Mouse (Mus musculus) right cerebral cortex, adult 2 months (tissue): Measurements from ENCODE around the gene 9530003J23Rik.
"Not testable (repeated sequence)": the region's sequence is repeated elsewhere in the genome, so short reads cannot be mapped to it uniquely, and the experiment has no call there.

ENCODE experiments used
- DNase-seq, 2 experiments: peaks; one replicate each; pipeline ENCODE4 v3.0.0; 2021 to 2022; ENCODE audit warnings: low spot score in 2 of 2

The 9530003J23Rik gene

DNA sequence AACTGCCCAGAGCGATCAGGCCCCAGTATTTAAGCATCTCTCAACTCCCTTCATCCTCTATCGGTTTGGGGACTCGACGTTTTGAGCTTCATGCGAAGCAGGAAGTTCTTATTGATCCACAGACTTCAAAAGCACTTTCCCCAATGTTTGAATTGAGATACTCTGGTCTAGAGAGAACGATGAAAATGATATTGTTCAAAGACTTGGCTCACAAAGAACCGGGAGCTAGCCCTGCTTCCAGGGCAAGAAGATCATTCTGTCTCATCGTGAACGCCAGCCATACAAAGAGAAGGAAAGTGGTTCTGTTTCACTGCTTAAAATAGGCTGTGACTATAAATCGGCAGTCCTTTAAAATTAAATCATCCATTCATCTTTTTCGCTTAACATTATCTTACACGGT, at the start of gene 9530003J23Rik:
TSS of gene 9530003J23Rik (minus strand) at position 101 of the 400 bp plus-strand sequence.
- DNase-seq: no peak

DNA sequence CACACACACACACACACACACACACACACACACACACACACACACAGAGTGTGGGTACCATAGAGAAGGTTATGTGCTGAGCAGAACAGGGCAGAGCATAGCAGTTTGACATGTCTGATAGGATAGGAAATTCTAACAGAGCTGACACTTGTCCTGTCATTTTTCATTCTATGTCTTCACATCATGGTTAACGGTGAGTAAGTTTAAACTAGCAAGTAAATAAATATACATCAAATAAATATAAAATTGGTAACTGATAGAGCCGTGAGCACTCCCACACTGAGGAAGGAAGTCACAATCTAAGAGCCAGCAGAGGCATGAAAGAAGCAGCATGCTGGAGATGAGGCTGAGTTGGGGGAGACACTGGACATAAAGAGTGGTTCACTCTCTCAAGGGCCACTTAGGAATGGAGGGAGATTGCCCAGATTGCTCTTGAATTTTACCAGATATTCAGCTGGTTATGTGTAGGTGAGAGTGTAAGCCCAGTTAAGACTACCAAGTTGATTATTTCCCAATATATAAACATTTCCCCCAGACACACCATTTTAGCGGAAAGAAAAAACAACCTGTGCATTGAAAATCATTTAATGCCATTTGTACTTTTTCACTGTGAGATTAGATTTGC, 48.8 kb upstream of the 9530003J23Rik start:
- DNase-seq: no peak

DNA sequence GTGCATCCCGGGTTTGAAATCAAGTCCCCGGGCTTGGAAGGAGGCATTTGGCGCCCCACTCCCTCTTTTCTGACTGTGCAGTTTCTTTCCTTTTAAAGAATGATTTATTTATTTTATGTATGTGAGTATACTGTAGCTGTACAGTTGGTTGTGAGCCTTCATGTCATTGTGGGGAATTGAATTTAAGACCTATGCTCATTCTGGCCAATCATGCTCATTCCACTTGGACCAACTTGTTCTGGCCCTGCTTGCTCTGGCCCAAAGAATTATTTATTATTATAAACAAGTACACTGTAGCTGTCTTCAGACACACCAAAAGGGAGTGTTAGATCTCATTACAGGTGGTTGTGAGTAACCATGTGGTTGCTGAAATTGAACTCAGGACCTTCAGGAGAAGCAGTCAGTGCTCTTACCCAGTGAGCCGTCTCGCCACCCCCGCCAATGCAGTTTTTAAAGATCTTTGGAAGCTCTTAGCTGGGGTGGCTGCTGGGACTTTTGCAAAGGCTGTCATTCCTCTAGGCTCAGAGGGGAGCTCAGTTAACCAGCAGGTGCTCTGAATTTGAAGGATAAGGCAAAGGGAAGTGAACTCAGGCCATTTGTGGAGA, 48.0 kb upstream of the 9530003J23Rik start:
- no peak for DNase-seq

DNA sequence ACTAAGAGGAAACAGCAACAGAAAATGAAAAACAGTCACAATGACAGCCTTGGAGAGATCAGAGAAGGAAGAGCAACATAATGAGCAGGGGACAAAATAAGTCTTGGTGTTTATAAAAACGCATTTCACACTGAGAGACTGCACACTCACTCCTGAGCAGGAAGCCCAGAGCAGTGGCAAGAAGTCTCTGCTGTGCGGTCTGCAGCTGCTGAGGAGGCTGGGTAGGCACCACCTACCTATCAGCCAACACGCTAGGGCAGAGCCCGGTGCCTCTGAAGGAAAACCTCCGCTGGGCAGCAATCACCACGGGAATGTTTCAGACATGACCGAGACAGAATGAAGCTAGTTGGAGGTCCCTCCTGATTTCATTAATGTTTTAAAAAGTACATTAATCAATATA, 47.1 kb upstream of the 9530003J23Rik start:
- not testable (repeated sequence) for DNase-seq

DNA sequence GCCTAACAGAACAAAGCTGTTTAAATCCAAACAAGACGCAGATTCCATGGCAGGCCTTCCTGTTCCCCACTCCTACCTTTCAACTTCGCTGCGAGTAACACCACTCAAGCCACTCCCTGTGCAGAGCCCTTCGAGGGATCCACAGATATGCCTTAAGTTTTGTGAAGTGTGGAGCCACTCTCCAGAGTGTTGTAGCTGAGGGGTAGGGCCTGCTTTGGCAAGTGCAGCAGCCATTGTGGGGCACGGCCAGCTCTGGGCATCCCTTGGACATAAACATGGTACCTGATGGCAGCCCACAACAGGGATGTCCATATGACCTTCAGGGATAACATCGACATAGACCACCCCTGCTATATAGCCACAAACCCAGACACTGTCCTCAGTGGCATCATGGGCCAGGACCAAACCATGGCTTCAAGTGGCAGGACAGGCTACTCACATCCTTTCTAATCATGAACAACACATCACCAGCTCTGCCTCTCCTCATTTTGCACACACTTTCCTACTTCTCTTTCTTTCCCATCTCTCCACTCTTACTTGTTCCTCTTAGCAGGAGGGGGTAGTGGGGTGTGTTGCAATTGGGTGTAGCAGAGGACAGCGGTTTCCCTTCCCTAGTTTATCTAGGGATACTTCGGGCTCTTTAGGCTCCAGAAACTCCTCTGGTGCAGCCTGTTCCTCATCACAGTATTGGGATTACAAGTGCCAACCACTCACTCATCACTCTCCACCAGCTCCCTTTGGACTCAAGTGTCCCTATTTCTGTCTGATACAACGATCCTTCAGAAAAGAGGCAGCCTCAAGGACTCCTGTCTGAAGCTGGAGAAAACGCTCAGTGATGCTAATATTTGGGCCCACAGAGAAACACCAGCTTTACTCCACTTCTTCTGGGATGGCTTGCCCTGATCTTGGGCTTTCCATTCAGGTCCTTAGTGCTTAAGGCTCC, 46.3 kb upstream of the 9530003J23Rik start:
- no peak for DNase-seq

DNA sequence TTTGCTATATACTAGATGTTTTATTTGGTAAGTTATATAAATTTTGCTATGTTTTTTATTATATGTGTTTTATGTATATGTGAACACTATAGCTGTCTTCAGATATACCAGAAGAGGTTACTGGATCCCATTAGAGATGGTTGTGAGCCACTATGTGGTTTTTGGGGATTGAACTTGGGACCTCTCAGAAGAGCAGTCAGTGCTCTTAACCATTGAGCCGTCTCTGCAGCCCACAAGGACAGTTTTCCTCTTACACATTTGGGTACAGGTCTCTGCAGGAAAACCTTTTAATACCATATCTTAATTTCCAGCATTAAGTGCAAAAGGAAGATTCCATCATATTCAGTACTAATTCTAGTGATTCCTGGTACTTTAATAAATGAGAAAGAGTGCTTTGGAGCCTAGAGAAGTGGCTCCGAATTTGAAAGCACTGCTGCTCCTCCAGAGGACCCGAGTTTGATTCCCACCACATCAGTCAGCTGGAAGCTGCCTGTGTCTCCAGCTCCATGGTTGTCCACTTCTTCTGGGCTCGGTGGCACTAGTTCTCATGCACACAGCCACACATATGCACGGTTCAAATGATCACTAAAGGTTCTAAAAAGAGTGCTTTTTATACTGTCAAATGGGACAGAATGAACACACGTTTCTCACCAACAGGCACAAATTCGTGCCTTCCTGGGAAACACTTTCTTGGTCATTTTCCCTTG, 45.5 kb upstream of the 9530003J23Rik start:
- no peak for DNase-seq

DNA sequence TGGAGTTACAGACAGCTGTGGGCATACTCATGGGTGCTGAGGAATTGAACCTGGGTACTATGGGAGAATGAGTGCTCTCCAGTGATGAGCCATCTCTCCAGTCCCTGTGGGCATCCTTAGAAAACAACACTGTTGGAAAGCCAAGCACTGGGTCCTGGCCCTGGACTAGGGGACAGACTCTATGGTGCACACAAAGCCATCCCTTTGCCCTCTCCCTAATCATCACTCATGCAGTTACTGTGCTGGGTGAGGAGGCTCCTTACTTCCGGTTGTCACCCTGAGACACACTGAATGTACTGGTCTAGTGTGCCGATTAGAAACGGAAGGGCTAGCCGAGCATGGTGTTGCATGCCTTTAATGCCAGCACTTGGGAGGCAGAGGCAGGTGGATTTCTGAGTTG, 44.7 kb upstream of the 9530003J23Rik start:
- not testable (repeated sequence) for DNase-seq

DNA sequence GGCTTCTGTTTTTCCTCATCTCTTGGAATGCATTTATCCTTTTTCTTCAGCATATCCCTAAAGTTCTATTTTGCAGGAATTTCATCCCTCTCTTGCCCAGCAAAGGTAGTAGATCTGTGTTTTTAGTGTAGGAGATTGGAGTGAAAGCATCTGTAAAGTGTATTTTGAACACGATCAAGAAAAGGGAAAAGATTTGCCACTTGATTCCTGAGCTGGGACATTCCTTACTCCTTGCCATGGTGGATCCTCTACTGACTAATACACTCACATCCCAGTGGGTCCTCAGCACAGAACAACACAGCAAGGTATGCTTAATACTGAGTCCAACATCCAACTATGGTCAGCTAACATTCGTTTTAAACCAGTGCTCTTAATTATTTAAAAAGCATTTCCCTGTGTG, 44.0 kb upstream of the 9530003J23Rik start:
- no peak for DNase-seq

DNA sequence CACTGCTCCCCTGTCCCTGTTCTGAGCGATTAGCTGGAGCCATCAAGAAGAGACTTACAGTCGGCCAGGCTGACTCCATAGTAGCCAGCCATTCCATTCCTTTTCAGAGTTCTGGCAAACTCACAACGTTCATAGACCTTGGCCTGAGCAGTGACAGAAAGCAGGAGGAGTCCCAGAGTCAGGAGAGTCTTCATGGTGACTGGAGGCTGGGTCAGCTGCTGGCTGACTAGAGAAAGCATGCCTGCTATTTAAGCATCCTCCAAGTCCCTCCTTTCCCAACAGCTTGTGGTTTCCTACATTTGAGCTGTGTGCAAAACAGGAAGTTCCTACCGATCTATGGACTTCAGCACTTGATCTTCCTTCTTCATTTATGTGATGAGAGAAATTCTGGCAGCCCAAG, 43.5 kb upstream of the 9530003J23Rik start, which contains the start of gene Lyz2:
TSS of gene Lyz2 (minus strand) at position 273 of the 400 bp plus-strand sequence.
- no peak for DNase-seq

DNA sequence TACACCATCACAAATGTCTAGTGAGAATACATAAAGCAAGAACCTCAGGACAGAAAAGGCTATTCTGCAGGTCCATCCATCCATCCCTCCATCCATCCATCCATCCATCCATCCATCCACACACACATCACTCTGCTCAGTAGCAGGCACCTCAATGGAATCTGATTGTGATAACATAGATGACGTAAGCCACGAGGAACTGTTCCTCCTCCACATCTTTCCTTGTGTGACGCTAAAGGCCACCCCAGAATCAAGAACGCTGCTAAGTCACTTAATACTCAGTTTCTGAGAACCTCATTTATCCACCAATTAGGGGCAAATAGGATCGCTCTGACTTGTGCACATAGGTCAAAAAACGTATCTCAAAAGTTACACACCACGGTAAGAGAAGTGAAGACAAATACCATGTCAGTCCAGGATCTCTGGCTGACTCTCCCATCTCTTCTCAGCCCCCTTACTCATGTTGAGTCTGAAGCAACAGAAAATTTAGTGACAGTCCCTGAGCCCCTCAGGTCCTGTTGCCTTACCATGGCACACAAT, 42.9 kb upstream of the 9530003J23Rik start:
- no peak for DNase-seq

DNA sequence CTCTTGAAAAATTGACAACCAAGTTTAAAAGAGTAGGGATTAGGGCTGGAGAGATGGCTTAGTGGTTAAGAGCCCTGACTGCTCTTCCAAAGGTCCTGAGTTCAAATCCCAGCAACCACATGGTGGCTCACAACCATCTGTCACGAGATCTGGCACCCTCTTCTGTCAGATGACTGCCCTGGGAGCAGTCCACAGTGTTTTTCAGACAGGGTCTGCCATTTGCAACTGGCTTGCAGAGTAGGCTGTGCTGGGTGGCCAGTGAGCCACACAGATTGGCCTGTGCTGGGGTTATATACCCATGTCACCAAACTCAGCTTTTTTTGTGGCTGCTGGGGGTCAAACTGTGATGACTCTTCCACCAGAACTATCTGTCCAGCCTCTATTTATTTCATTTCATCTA, 41.5 kb upstream of the 9530003J23Rik start:
- DNase-seq: no peak

DNA sequence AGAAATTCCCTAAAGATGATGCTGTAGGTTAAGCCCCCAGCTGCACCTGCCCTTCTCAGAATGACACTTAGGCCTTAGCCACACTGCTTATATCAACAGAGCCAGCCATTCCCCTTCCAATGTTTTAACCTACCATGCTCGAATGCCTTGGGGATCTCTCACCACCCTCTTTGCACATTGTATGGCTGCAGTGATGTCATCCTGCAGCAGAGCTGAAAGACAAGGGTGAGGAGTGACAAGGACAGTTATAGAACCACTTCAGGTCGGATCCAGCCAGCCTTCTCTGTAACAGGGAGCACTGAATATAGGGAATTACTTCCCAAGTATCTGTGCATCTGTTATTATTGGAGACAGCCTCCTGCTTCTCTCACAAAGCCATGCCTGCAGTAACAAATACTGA, 40.0 kb upstream of the 9530003J23Rik start:
- DNase-seq: peak in 1 of 2 experiments; percentile 5

DNA sequence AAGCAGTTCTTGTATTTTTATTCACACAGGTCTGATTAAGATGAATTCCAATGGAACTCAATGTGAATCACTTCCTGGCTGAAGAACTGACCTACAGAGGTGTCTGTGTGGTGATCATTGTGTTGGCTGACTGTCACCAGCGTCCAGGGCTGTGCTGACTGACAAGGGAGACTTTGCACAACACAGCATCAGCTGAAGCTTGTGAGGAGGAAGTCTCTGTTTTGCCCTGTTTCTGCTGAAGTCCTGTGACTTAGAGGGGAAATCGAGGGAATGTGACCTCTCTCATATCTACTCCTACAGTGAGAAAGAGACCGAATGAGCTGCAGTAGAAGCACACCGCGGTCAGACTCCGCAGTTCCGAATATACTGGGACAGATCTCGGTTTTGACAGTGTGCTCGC, 39.3 kb upstream of the 9530003J23Rik start:
- DNase-seq: peak in 1 of 2 experiments; percentile 4

DNA sequence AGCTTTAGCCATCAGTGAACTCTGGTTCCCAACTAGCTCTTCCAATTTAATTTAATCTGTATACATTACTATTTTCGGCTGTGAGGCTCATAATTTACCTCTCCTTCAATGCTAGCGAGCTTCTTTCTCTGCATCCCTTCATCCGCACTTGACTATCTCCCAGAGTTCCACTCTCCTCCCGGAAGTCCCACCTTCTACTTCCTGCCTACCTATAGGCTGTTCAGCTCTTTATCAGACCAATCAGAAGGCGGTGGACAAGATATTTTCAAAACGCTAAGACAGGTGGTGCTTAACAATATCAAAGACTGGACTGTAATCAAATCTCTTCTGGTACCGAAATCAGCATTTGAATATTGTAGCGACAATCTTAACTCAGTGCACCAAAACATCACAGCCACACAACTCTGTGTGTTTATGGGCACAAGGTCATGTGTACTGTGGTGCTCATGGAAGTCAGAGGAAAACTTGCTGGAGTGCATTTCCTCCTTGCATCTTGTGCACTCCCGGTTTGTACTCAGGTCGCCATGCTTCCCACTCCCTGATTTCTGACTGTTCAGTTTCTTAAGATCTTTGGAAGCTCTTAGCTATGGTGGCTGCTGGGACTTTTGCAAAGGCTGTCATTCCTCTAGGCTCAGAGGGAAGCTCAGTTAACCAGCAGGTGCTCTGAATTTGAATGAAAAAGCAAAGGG, 37.3 kb upstream of the 9530003J23Rik start:
- DNase-seq: no peak

DNA sequence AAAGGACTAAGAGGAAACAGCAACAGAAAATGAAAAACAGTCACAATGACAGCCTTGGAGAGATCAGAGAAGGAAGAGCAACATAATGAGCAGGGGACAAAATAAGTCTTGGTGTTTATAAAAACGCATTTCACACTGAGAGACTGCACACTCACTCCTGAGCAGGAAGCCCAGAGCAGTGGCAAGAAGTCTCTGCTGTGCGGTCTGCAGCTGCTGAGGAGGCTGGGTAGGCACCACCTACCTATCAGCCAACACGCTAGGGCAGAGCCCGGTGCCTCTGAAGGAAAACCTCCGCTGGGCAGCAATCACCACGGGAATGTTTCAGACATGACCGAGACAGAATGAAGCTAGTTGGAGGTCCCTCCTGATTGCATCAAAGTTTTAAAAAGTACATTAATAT, 36.1 kb upstream of the 9530003J23Rik start:
- DNase-seq: not testable (repeated sequence)

DNA sequence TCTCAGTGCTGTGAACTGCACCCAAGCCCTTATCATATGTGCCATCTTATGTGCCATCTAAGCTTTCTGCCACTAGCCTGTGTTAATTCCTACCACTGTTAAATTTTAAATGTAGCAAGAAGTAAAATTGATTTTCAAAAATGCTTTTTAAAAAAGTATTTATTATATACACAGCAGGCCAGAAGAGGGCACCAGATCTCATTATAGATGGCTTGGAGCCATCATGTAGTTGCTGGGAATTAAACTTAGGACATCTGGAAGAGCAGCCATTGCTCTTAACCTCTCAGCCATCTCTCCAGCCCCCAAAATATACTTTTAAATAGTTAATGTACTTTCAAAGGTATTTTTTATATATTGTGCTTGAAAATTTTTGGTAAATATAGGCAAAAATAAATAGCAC, 33.5 kb upstream of the 9530003J23Rik start:
- no peak for DNase-seq

DNA sequence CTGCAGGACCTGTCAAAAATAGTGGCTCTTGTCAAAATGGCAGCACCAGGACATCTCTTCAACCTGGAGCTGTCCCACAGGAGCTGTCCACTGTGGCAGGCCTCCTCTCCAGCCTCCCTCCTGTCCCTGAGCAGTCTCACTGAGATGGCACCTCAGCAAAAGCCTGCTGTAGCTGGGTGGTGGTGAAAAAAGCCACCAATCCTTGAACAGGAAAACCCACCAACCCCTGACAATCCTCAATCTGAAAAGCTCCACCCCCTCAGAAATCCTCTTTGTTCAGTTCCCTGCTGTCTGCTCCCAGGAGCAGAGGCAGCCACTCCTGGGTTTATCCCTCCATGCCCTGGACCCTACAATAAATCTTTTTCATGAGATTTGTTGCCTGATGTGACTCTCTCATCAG, 21.4 kb upstream of the 9530003J23Rik start:
- no peak for DNase-seq

DNA sequence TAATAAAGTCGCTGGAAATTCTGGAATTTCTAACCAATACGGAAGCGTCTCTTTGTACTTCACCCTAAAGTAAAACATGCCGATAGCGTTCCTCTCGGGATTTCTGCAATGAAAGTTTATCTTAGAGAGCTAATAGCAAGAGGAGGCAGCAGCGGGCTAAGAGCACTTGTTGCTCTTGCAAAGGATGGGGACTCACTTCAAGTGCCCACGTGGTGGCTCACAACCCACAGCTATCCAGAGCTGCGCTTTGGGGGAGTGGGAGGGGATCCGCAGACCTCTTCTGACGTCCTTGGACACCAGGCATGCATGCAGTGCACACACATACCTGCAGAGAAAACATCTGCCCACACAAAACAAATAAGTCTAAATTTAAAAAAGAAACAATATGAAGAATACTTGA, 2.6 kb downstream of the 9530003J23Rik start:
- no peak for DNase-seq

DNA sequence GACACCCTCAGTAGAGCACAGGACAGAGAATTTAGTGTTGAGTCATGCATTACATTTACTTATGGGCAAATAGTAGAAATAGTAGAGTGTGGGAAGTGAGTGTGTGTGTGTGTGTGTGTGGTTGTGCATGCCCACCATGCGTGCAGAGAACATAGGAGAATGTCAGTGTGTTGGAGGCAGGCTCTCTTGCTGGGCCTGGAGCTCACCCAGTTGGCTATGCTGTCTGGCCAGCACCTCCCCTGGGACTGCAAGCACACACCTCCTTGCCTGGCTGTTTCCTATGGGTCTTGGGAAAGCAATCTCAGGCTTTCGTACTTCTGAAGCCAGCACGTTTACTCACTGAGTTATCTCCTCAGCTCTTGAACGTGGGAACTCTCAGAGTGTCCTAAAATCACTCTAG, 3.7 kb downstream of the 9530003J23Rik start:
- DNase-seq: no peak

DNA sequence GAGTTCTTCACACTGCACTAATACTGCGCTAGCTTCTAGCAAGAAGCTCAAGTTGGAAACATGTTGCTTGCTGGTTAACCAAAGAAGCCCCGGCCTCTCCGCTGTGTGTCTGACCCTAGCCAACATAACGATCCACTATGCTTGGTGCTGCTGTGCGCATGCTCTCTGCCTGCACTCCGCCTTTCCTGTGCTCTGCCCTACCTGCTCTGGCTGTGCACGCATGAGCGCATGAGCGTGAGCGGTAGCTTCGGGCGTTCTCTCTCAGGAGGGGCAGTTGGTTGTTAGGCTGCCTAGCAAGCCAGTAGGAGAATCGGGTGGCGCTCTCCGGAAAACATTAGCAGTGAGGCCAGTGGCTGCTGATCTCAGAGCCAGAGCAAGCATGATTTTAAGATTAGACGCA, 8.7 kb downstream of the 9530003J23Rik start:
- DNase-seq: no peak

DNA sequence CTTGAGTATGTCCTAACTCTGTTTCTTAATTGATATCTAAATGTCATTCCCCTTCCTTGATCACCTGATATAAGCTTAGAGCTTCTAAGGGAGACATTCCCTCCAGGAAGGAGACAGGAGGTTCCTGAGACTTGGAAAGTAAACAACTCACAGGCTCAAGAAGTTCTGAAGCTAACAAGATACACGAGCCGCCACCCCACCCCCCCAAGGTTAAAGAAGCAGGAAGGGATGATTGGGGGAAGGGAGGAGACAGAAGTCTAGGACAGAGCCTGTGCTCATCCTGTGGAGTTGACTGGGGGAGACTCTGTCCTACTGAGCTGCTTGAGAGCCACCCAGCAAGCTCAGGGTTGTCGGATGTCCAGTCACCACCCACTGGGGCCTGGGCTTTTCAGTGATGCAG, 12.5 kb downstream of the 9530003J23Rik start:
- DNase-seq: no peak
